Mouse (Mus musculus) myocyte (in vitro differentiated cells): ENCODE results near the gene Ublcp1. TPM values are rescaled to one million over a fixed set of nuclear protein-coding genes. Genes with fewer than 3 reads are reported as not detected.

Source experiments
- H3K27me3 ChIP-seq: one replicate; pipeline ENCODE4 v1.6.1; 2011; ENCODE audit not compliant: control insufficient read depth, insufficient read depth, insufficient read length
- H3K36me3 ChIP-seq: one replicate; pipeline ENCODE4 v1.6.1; 2011; ENCODE audit not compliant: control insufficient read depth, insufficient read depth
- H3K4me2 ChIP-seq: one replicate; pipeline ENCODE4 v1.6.1; 2011; ENCODE audit warnings: low read depth, control low read depth
- H3K4me3 ChIP-seq: one replicate; pipeline ENCODE4 v1.5.1; 2011; ENCODE audit warnings: mild to moderate bottlenecking, control low read depth, moderate library complexity
- H3K79me2 ChIP-seq: one replicate; pipeline ENCODE4 v1.6.1; 2011; ENCODE audit not compliant: control insufficient read depth, insufficient read depth
- H3ac ChIP-seq: one replicate; pipeline ENCODE4 v1.6.1; 2011; ENCODE audit not compliant: control insufficient read depth, insufficient read length
- CEBPB ChIP-seq: IDR thresholded peaks from 2 replicates; pipeline ENCODE4 v1.6.1; 2011; ENCODE audit warnings: mild to moderate bottlenecking, moderate library complexity; ENCODE audit not compliant: poor library complexity, insufficient read depth, severe bottlenecking
- E2F4 ChIP-seq: IDR thresholded peaks from one replicate; pipeline ENCODE4 v1.6.1; 2011; ENCODE audit warnings: mild to moderate bottlenecking, control low read depth, moderate library complexity; ENCODE audit not compliant: insufficient read depth
- MAX ChIP-seq: IDR thresholded peaks from one replicate; pipeline ENCODE4 v1.6.1; 2011; ENCODE audit warnings: low read depth, mild to moderate bottlenecking, control low read depth
- MYOD1 ChIP-seq, 3 experiments: IDR thresholded peaks; one replicate each; pipeline ENCODE4 v1.6.1; 2011; ENCODE audit warnings: control low read depth in 2 of 3, low read depth in 2 of 3, mild to moderate bottlenecking in 2 of 3, moderate library complexity in 1 of 3; ENCODE audit not compliant: insufficient read length in 2 of 3, control insufficient read depth in 1 of 3
- MYOG ChIP-seq, 3 experiments: IDR thresholded peaks; one replicate each; pipeline ENCODE4 v1.6.1; 2011; ENCODE audit warnings: control low read depth in 2 of 3, low read depth in 2 of 3, mild to moderate bottlenecking in 2 of 3; ENCODE audit not compliant: insufficient read length in 2 of 3, control insufficient read depth in 1 of 3, insufficient read depth in 1 of 3
- POLR2A ChIP-seq: IDR thresholded peaks from one replicate; pipeline ENCODE4 v1.6.1; 2011; ENCODE audit warnings: low read depth, mild to moderate bottlenecking, control low read depth, moderate library complexity; ENCODE audit not compliant: insufficient read length
- POLR2AphosphoS2 ChIP-seq: IDR thresholded peaks from one replicate; pipeline ENCODE4 v1.6.1; 2011; ENCODE audit warnings: low read depth, control low read depth; ENCODE audit not compliant: insufficient read length
- REST ChIP-seq: IDR thresholded peaks from one replicate; pipeline ENCODE4 v1.6.1; 2011; ENCODE audit warnings: mild to moderate bottlenecking, control low read depth, moderate library complexity; ENCODE audit not compliant: insufficient read depth, insufficient read length
- SRF ChIP-seq: IDR thresholded peaks from one replicate; pipeline ENCODE4 v1.6.1; 2011; ENCODE audit warnings: low read depth; ENCODE audit not compliant: control insufficient read depth, insufficient read length
- TCF12 ChIP-seq: IDR thresholded peaks from one replicate; pipeline ENCODE4 v1.6.1; 2011; ENCODE audit warnings: mild to moderate bottlenecking, control low read depth; ENCODE audit not compliant: poor library complexity, insufficient read depth, severe bottlenecking
- TCF3 ChIP-seq: IDR thresholded peaks from one replicate; pipeline ENCODE4 v1.6.1; 2011; ENCODE audit warnings: low read depth, control low read depth; ENCODE audit not compliant: insufficient read length
- USF1 ChIP-seq: IDR thresholded peaks from one replicate; pipeline ENCODE4 v1.6.1; 2011; ENCODE audit warnings: low read depth, mild to moderate bottlenecking, control low read depth, moderate library complexity
- polyA plus RNA-seq: library from polyadenylated mRNA; unstranded; fragments of >200 nt; fragmentation: generic; extraction: Trizol; gene quantifications from one replicate; pipeline ENCODE4 v1.2.1, GENCODE M21; 2012; ENCODE audit warnings: missing spikeins

Gene Ublcp1
- 13.0 TPM for polyA plus RNA-seq

GRCm38 (mm10) chr11:44470432-44471336 lies at the start of gene Ublcp1:
Gene Ublcp1 (minus strand): TSS chr11:44470498.
- peaks cover 5% of the 10 kb centered on the region for H3K79me2 ChIP-seq

GRCm38 (mm10) chr11:44519096-44519949 lies 49.0 kb upstream of the Ublcp1 start:
- TF ChIP-seq MAX: no peak
- peak in 1 of 3 experiments; percentile 3 for TF ChIP-seq MYOD1 (IDR thresholded peaks at IDR 0.05; ENCODE audit: control insufficient read depth in 1 of 3, insufficient read length in 2 of 3, low read depth in 2 of 3)
- Histone ChIP-seq H3K79me2 (peaks cover 49% of the 10 kb centered on the region), H3K36me3 (no peaks in the 10 kb centered on the region), H3K27me3 (no peaks in the 10 kb centered on the region), H3ac (peak overlapping the region; percentile 75), H3K4me2 (peak overlapping the region; percentile 89), H3K4me3 (peak overlapping the region; percentile 85)

More at GRCm38 (mm10) chr11:44470432-44471336, at the start of gene Ublcp1:
- peak within 1 kb of the TSS; percentile 48 for H3ac ChIP-seq
- H3K4me2 ChIP-seq: peak within 1 kb of the TSS; percentile 95
- H3K27me3 ChIP-seq: no peaks in the 10 kb centered on the region
- peak; percentile 78 for TF ChIP-seq POLR2A
- peak; percentile 52 for TF ChIP-seq POLR2AphosphoS2
- no peak for TF ChIP-seq SRF
- H3K36me3 ChIP-seq: peaks cover 2% of the 10 kb centered on the region
- H3K4me3 ChIP-seq: peak within 1 kb of the TSS; percentile 92

- peak within 1 kb of the TSS; percentile 75 for H3ac ChIP-seq
- H3K36me3 ChIP-seq: no peaks in the 10 kb centered on the region
- H3K4me3 ChIP-seq: peak within 1 kb of the TSS; percentile 85
- H3K4me2 ChIP-seq: peak within 1 kb of the TSS; percentile 98
- H3K79me2 ChIP-seq: peaks cover 41% of the 10 kb centered on the region
- TF ChIP-seq REST (no peak), USF1 (peak; percentile 38), POLR2A (peak; percentile 76), MYOD1 (IDR thresholded peaks at IDR 0.05; ENCODE audit: control insufficient read depth in 1 of 3, insufficient read length in 2 of 3, low read depth in 2 of 3) (peak in 1 of 3 experiments; percentile 22), POLR2AphosphoS2 (peak; percentile 61), SRF (no peak), CEBPB (no peak), E2F4 (no peak), TCF12 (no peak), MYOG (IDR thresholded peaks at IDR 0.05; ENCODE audit: control insufficient read depth in 1 of 3, insufficient read depth in 1 of 3, insufficient read length in 2 of 3, low read depth in 2 of 3) (no peak), TCF3 (no peak), MAX (no peak)
- H3K27me3 ChIP-seq: no peaks in the 10 kb centered on the region
These were observed 48.2 kb upstream of the Ublcp1 start, which contains the start of gene Rnf145 for GRCm38 (mm10) chr11:44518281-44519095. Gene Rnf145 (plus strand): TSS chr11:44518964.

GRCm38 (mm10) chr11:44517561-44518280 lies 47.4 kb upstream of the Ublcp1 start:
- Histone ChIP-seq H3K4me2 (peak overlapping the region; percentile 98), H3K36me3 (no peaks in the 10 kb centered on the region), H3K79me2 (peaks cover 33% of the 10 kb centered on the region), H3K27me3 (no peaks in the 10 kb centered on the region), H3K4me3 (peak overlapping the region; percentile 85), H3ac (no peak overlapping the region)
- no peak for TF ChIP-seq POLR2AphosphoS2
- TF ChIP-seq MYOG (IDR thresholded peaks at IDR 0.05; ENCODE audit: control insufficient read depth in 1 of 3, insufficient read depth in 1 of 3, insufficient read length in 2 of 3, low read depth in 2 of 3): no peak
- TF ChIP-seq MAX: no peak
- TF ChIP-seq TCF12: no peak
- no peak for TF ChIP-seq CEBPB
- no peak for TF ChIP-seq REST
- TF ChIP-seq POLR2A: no peak
- no peak for TF ChIP-seq TCF3
- no peak for TF ChIP-seq USF1
- TF ChIP-seq MYOD1 (IDR thresholded peaks at IDR 0.05; ENCODE audit: control insufficient read depth in 1 of 3, insufficient read length in 2 of 3, low read depth in 2 of 3): no peak
- TF ChIP-seq SRF: no peak
